Mouse (Mus musculus): ENCODE data around the gene Hipk2. TPM values are rescaled to one million over a fixed set of nuclear protein-coding genes. Genes with fewer than 3 reads are reported as not detected.

Gene Hipk2
- polyA plus RNA-seq, 1 experiment from 2014 or later: 34.6 TPM

GRCm38 (mm10) chr6:38755961-38756360 is 120.0 kb downstream of the Hipk2 start:
- no peak overlapping the region for H3K27ac ChIP-seq (replicated peaks)
- H3K27me3 ChIP-seq: no peaks in the 10 kb centered on the region
- no peaks in the 10 kb centered on the region for H3K9me3 ChIP-seq
- H3K4me1 ChIP-seq (replicated peaks): peaks cover 34% of the 10 kb centered on the region
- ATAC-seq (ENCODE audit: low FRiP score, low read depth): no peak
- no peaks in the 10 kb centered on the region for H3K36me3 ChIP-seq
- H3K9ac ChIP-seq: no peak overlapping the region
- 80% methylated on average over 2 of the region's 2 CpGs for WGBS
- H3K4me3 ChIP-seq: no peak overlapping the region
- H3K4me2 ChIP-seq: no peak overlapping the region

- H3K9ac ChIP-seq: no peak overlapping the region
- peaks cover 28% of the 10 kb centered on the region for H3K4me1 ChIP-seq (replicated peaks)
- H3K36me3 ChIP-seq: no peaks in the 10 kb centered on the region
- no peaks in the 10 kb centered on the region for H3K9me3 ChIP-seq
- H3K4me2 ChIP-seq: no peak overlapping the region
- ATAC-seq (ENCODE audit: low FRiP score, low read depth): no peak
- no peak overlapping the region for H3K4me3 ChIP-seq
- no peaks in the 10 kb centered on the region for H3K27me3 ChIP-seq
- 81% methylated on average over 2 of the region's 2 CpGs for WGBS
- no peak overlapping the region for H3K27ac ChIP-seq (replicated peaks)
Observed at GRCm38 (mm10) chr6:38755188-38755587, 120.8 kb downstream of the Hipk2 start.

GRCm38 (mm10) chr6:38753729-38754128 is 122.2 kb downstream of the Hipk2 start:
- Histone ChIP-seq H3K9ac (no peak overlapping the region), H3K4me1 (replicated peaks) (peaks cover 17% of the 10 kb centered on the region), H3K9me3 (no peaks in the 10 kb centered on the region), H3K36me3 (no peaks in the 10 kb centered on the region), H3K27me3 (no peaks in the 10 kb centered on the region), H3K4me2 (no peak overlapping the region), H3K4me3 (no peak overlapping the region), H3K27ac (replicated peaks) (no peak overlapping the region)
- no peak for ATAC-seq (ENCODE audit: low FRiP score, low read depth)
- 75% methylated on average over 2 of the region's 2 CpGs for WGBS

GRCm38 (mm10) chr6:38753025-38753424 is 122.9 kb downstream of the Hipk2 start:
- 73% methylated on average over 2 of the region's 2 CpGs for WGBS
- ATAC-seq (ENCODE audit: low FRiP score, low read depth): no peak
- Histone ChIP-seq H3K4me2 (no peak overlapping the region), H3K27me3 (no peaks in the 10 kb centered on the region), H3K4me3 (no peak overlapping the region), H3K4me1 (replicated peaks) (peaks cover 14% of the 10 kb centered on the region), H3K27ac (replicated peaks) (no peak overlapping the region), H3K9ac (no peak overlapping the region), H3K36me3 (no peaks in the 10 kb centered on the region), H3K9me3 (no peaks in the 10 kb centered on the region)

GRCm38 (mm10) chr6:38752495-38752894 is 123.5 kb downstream of the Hipk2 start:
- H3K27me3 ChIP-seq: no peaks in the 10 kb centered on the region
- ATAC-seq (ENCODE audit: low FRiP score, low read depth): peak; percentile 72; the same call in 1 of the 2 replicates
- H3K9ac ChIP-seq: no peak overlapping the region
- H3K4me3 ChIP-seq: no peak overlapping the region
- no peak overlapping the region for H3K27ac ChIP-seq (replicated peaks)
- H3K4me2 ChIP-seq: no peak overlapping the region
- WGBS: 79% methylated on average over 6 of the region's 6 CpGs
- no peaks in the 10 kb centered on the region for H3K9me3 ChIP-seq
- H3K36me3 ChIP-seq: no peaks in the 10 kb centered on the region
- peaks cover 10% of the 10 kb centered on the region; the same call in 1 of the 2 replicates for H3K4me1 ChIP-seq (replicated peaks)

GRCm38 (mm10) chr6:38748037-38748436 is 127.9 kb downstream of the Hipk2 start:
- H3K4me3 ChIP-seq: no peak overlapping the region
- no peak for ATAC-seq (ENCODE audit: low FRiP score, low read depth)
- H3K36me3 ChIP-seq: peaks cover 9% of the 10 kb centered on the region
- no peak overlapping the region for H3K27ac ChIP-seq (replicated peaks)
- 94% methylated on average over 4 of the region's 4 CpGs for WGBS
- H3K9me3 ChIP-seq: no peaks in the 10 kb centered on the region
- no peaks in the 10 kb centered on the region for H3K27me3 ChIP-seq
- H3K9ac ChIP-seq: no peak overlapping the region
- H3K4me1 ChIP-seq (replicated peaks): peaks cover 5% of the 10 kb centered on the region; the same call in 1 of the 2 replicates
- no peak overlapping the region for H3K4me2 ChIP-seq

- Histone ChIP-seq H3K27me3 (no peaks in the 10 kb centered on the region), H3K36me3 (peaks cover 29% of the 10 kb centered on the region), H3K4me1 (replicated peaks) (no peaks in the 10 kb centered on the region), H3K4me2 (no peak overlapping the region), H3K9ac (no peak overlapping the region), H3K9me3 (no peaks in the 10 kb centered on the region), H3K27ac (replicated peaks) (no peak overlapping the region), H3K4me3 (no peak overlapping the region)
- 97% methylated on average over 7 of the region's 7 CpGs for WGBS
- ATAC-seq (ENCODE audit: low FRiP score, low read depth): no peak
Observed at GRCm38 (mm10) chr6:38743351-38743750, 132.6 kb downstream of the Hipk2 start.

GRCm38 (mm10) chr6:38742441-38742840 is 133.5 kb downstream of the Hipk2 start:
- WGBS: 95% methylated on average over 3 of the region's 3 CpGs
- Histone ChIP-seq H3K27ac (replicated peaks) (no peak overlapping the region), H3K4me3 (no peak overlapping the region), H3K36me3 (peaks cover 29% of the 10 kb centered on the region), H3K9ac (no peak overlapping the region), H3K9me3 (no peaks in the 10 kb centered on the region), H3K27me3 (no peaks in the 10 kb centered on the region), H3K4me1 (replicated peaks) (no peaks in the 10 kb centered on the region), H3K4me2 (no peak overlapping the region)
- ATAC-seq (ENCODE audit: low FRiP score, low read depth): no peak

GRCm38 (mm10) chr6:38741024-38741423 is 134.9 kb downstream of the Hipk2 start:
- ATAC-seq (ENCODE audit: low FRiP score, low read depth): no peak
- Histone ChIP-seq H3K27ac (replicated peaks) (no peak overlapping the region), H3K9me3 (no peaks in the 10 kb centered on the region), H3K9ac (no peak overlapping the region), H3K4me3 (no peak overlapping the region), H3K4me2 (no peak overlapping the region), H3K4me1 (replicated peaks) (no peaks in the 10 kb centered on the region), H3K36me3 (peaks cover 30% of the 10 kb centered on the region), H3K27me3 (no peaks in the 10 kb centered on the region)
- WGBS: 97% methylated on average over 3 of the region's 3 CpGs

GRCm38 (mm10) chr6:38739266-38739665 is 136.7 kb downstream of the Hipk2 start:
- no peak overlapping the region for H3K4me3 ChIP-seq
- no peak overlapping the region for H3K9ac ChIP-seq
- H3K9me3 ChIP-seq: no peaks in the 10 kb centered on the region
- H3K36me3 ChIP-seq: peaks cover 40% of the 10 kb centered on the region
- H3K4me1 ChIP-seq (replicated peaks): no peaks in the 10 kb centered on the region
- WGBS: 73% methylated on average over 3 of the region's 3 CpGs
- H3K4me2 ChIP-seq: no peak overlapping the region
- ATAC-seq (ENCODE audit: low FRiP score, low read depth): no peak
- H3K27ac ChIP-seq (replicated peaks): no peak overlapping the region
- no peaks in the 10 kb centered on the region for H3K27me3 ChIP-seq

- Histone ChIP-seq H3K36me3 (peaks cover 34% of the 10 kb centered on the region), H3K9ac (no peak overlapping the region)
Observed at GRCm38 (mm10) chr6:38737763-38738162, 138.2 kb downstream of the Hipk2 start.

GRCm38 (mm10) chr6:38736240-38736639 is 139.7 kb downstream of the Hipk2 start:
- H3K27ac ChIP-seq (replicated peaks): no peak overlapping the region
- no peaks in the 10 kb centered on the region for H3K27me3 ChIP-seq
- no peak overlapping the region for H3K4me3 ChIP-seq
- WGBS: 19% methylated on average over 4 of the region's 4 CpGs
- no peaks in the 10 kb centered on the region for H3K9me3 ChIP-seq
- H3K36me3 ChIP-seq: peaks cover 23% of the 10 kb centered on the region
- no peak overlapping the region for H3K9ac ChIP-seq
- peak; percentile 77 for ATAC-seq (ENCODE audit: low FRiP score, low read depth)
- no peaks in the 10 kb centered on the region for H3K4me1 ChIP-seq (replicated peaks)
- H3K4me2 ChIP-seq: no peak overlapping the region

More at GRCm38 (mm10) chr6:38737763-38738162, 138.2 kb downstream of the Hipk2 start:
- no peaks in the 10 kb centered on the region for H3K4me1 ChIP-seq (replicated peaks)
- no peak overlapping the region for H3K4me3 ChIP-seq
- H3K4me2 ChIP-seq: no peak overlapping the region
- no peaks in the 10 kb centered on the region for H3K27me3 ChIP-seq
- no peak for ATAC-seq (ENCODE audit: low FRiP score, low read depth)
- H3K27ac ChIP-seq (replicated peaks): no peak overlapping the region
- 59% methylated on average over 2 of the region's 2 CpGs for WGBS
- no peaks in the 10 kb centered on the region for H3K9me3 ChIP-seq

- 61% methylated on average over 3 of the region's 3 CpGs for WGBS
- H3K9ac ChIP-seq: no peak overlapping the region
Observed at GRCm38 (mm10) chr6:38732681-38733080, 143.3 kb downstream of the Hipk2 start.

More at GRCm38 (mm10) chr6:38732681-38733080, 143.3 kb downstream of the Hipk2 start:
- Histone ChIP-seq H3K36me3 (peaks cover 35% of the 10 kb centered on the region), H3K4me2 (no peak overlapping the region), H3K4me3 (no peak overlapping the region), H3K27ac (replicated peaks) (no peak overlapping the region), H3K27me3 (no peaks in the 10 kb centered on the region), H3K9me3 (no peaks in the 10 kb centered on the region), H3K4me1 (replicated peaks) (peaks cover 12% of the 10 kb centered on the region)
- no peak for ATAC-seq (ENCODE audit: low FRiP score, low read depth)

Measured in hindbrain, embryonic 15.5 days (tissue).